Mouse (Mus musculus): Measurements from ENCODE around the gene Hdgfl3. TPM values are rescaled to one million over a fixed set of nuclear protein-coding genes. Genes with fewer than 3 reads are reported as not detected.
"Not testable (repeated sequence)": the region's sequence is repeated elsewhere in the genome, so short reads cannot be mapped to it uniquely, and the experiment has no call there.

Gene Hdgfl3
- polyA plus RNA-seq, 1 experiment, result not detected

GRCm38 (mm10) chr7:81841439-81841838, 92.8 kb downstream of the Hdgfl3 start:
- TF ChIP-seq MAX (IDR thresholded peaks at IDR 0.05) (no peak), MYOG (IDR thresholded peaks at IDR 0.05; ENCODE audit: control insufficient read depth, extremely low read depth, insufficient read length) (no peak)

GRCm38 (mm10) chr7:81840661-81841181, 93.6 kb downstream of the Hdgfl3 start:
- Histone ChIP-seq H3K4me3 (ENCODE audit: insufficient read depth, poor library complexity, severe bottlenecking) (no peak overlapping the region), H3ac (ENCODE audit: control insufficient read depth, insufficient read length, low read depth) (no peak overlapping the region), H3K79me2 (ENCODE audit: control insufficient read depth, insufficient read depth) (no peaks in the 10 kb centered on the region), H3K79me3 (ENCODE audit: low read depth) (no peaks in the 10 kb centered on the region), H3K36me3 (ENCODE audit: control insufficient read depth, insufficient read depth) (no peaks in the 10 kb centered on the region), H3K27me3 (ENCODE audit: control insufficient read depth, insufficient read depth, insufficient read length) (peaks cover 13% of the 10 kb centered on the region)
- TF ChIP-seq FOSL1 (IDR thresholded peaks at IDR 0.05; ENCODE audit: insufficient read depth, low read length, poor library complexity, severe bottlenecking) (no peak), MYOG (IDR thresholded peaks at IDR 0.05; ENCODE audit: control insufficient read depth, extremely low read depth, insufficient read length) (no peak), MYOD1 (IDR thresholded peaks at IDR 0.05; ENCODE audit: control insufficient read depth, insufficient read length, low read depth) (no peak), USF1 (IDR thresholded peaks at IDR 0.05; ENCODE audit: low read depth) (no peak), MAX (IDR thresholded peaks at IDR 0.05) (no peak)

More at GRCm38 (mm10) chr7:81841439-81841838, 92.8 kb downstream of the Hdgfl3 start:
- H3K27me3 ChIP-seq (ENCODE audit: control insufficient read depth, insufficient read depth, insufficient read length), result peaks cover 13% of the 10 kb centered on the region
- H3ac ChIP-seq (ENCODE audit: control insufficient read depth, insufficient read length, low read depth), result no peak overlapping the region
- H3K36me3 ChIP-seq (ENCODE audit: control insufficient read depth, insufficient read depth), result no peaks in the 10 kb centered on the region
- H3K79me3 ChIP-seq (ENCODE audit: low read depth), result no peaks in the 10 kb centered on the region
- H3K4me3 ChIP-seq (ENCODE audit: insufficient read depth, poor library complexity, severe bottlenecking), result no peak overlapping the region
- no peaks in the 10 kb centered on the region for H3K79me2 ChIP-seq (ENCODE audit: control insufficient read depth, insufficient read depth)

GRCm38 (mm10) chr7:81839746-81840145, 94.5 kb downstream of the Hdgfl3 start:
- peaks cover 13% of the 10 kb centered on the region for H3K27me3 ChIP-seq (ENCODE audit: control insufficient read depth, insufficient read depth, insufficient read length)
- TF ChIP-seq CTCF (IDR thresholded peaks at IDR 0.05; ENCODE audit: control insufficient read depth, insufficient read depth, insufficient read length), result no peak
- no peak for TF ChIP-seq MYOG (IDR thresholded peaks at IDR 0.05; ENCODE audit: control insufficient read depth, extremely low read depth, insufficient read length)
- no peak for TF ChIP-seq USF1 (IDR thresholded peaks at IDR 0.05; ENCODE audit: low read depth)
- TF ChIP-seq CEBPB (IDR thresholded peaks at IDR 0.05; ENCODE audit: low read depth), result no peak
- no peak for TF ChIP-seq MAX (IDR thresholded peaks at IDR 0.05)
- no peak for TF ChIP-seq MYOD1 (IDR thresholded peaks at IDR 0.05; ENCODE audit: control insufficient read depth, insufficient read length, low read depth)
- H3K79me2 ChIP-seq (ENCODE audit: control insufficient read depth, insufficient read depth), result no peaks in the 10 kb centered on the region
- no peaks in the 10 kb centered on the region for H3K79me3 ChIP-seq (ENCODE audit: low read depth)
- H3K4me3 ChIP-seq (ENCODE audit: insufficient read depth, poor library complexity, severe bottlenecking), result no peak overlapping the region
- no peaks in the 10 kb centered on the region for H3K36me3 ChIP-seq (ENCODE audit: control insufficient read depth, insufficient read depth)
- H3ac ChIP-seq (ENCODE audit: control insufficient read depth, insufficient read length, low read depth), result no peak overlapping the region

- H3ac ChIP-seq (ENCODE audit: control insufficient read depth, insufficient read length, low read depth); H3K79me2 ChIP-seq (ENCODE audit: control insufficient read depth, insufficient read depth); H3K36me3 ChIP-seq (ENCODE audit: control insufficient read depth, insufficient read depth); H3K4me3 ChIP-seq (ENCODE audit: insufficient read depth, poor library complexity, severe bottlenecking); H3K79me3 ChIP-seq (ENCODE audit: low read depth); H3K27me3 ChIP-seq (ENCODE audit: control insufficient read depth, insufficient read depth, insufficient read length): not testable (repeated sequence)
These were observed 96.5 kb downstream of the Hdgfl3 start for GRCm38 (mm10) chr7:81837771-81838170.

GRCm38 (mm10) chr7:81835430-81835829, 98.8 kb downstream of the Hdgfl3 start:
- H3K36me3 ChIP-seq (ENCODE audit: control insufficient read depth, insufficient read depth), result no peaks in the 10 kb centered on the region
- no peak overlapping the region for H3K4me3 ChIP-seq (ENCODE audit: insufficient read depth, poor library complexity, severe bottlenecking)
- H3K79me2 ChIP-seq (ENCODE audit: control insufficient read depth, insufficient read depth), result no peaks in the 10 kb centered on the region
- H3K79me3 ChIP-seq (ENCODE audit: low read depth), result no peaks in the 10 kb centered on the region
- TF ChIP-seq CTCF (IDR thresholded peaks at IDR 0.05; ENCODE audit: control insufficient read depth, insufficient read depth, insufficient read length), result no peak
- TF ChIP-seq FOSL1 (IDR thresholded peaks at IDR 0.05; ENCODE audit: insufficient read depth, low read length, poor library complexity, severe bottlenecking), result no peak
- TF ChIP-seq MAX (IDR thresholded peaks at IDR 0.05), result no peak
- no peak for TF ChIP-seq USF1 (IDR thresholded peaks at IDR 0.05; ENCODE audit: low read depth)
- TF ChIP-seq MYOD1 (IDR thresholded peaks at IDR 0.05; ENCODE audit: control insufficient read depth, insufficient read length, low read depth), result no peak
- TF ChIP-seq MYOG (IDR thresholded peaks at IDR 0.05; ENCODE audit: control insufficient read depth, extremely low read depth, insufficient read length), result no peak
- no peak for TF ChIP-seq CEBPB (IDR thresholded peaks at IDR 0.05; ENCODE audit: low read depth)
- H3K27me3 ChIP-seq (ENCODE audit: control insufficient read depth, insufficient read depth, insufficient read length), result peaks cover 5% of the 10 kb centered on the region
- H3ac ChIP-seq (ENCODE audit: control insufficient read depth, insufficient read length, low read depth), result no peak overlapping the region

- Histone ChIP-seq H3K4me3 (ENCODE audit: insufficient read depth, poor library complexity, severe bottlenecking) (no peak overlapping the region), H3K79me2 (ENCODE audit: control insufficient read depth, insufficient read depth) (no peaks in the 10 kb centered on the region), H3ac (ENCODE audit: control insufficient read depth, insufficient read length, low read depth) (no peak overlapping the region), H3K79me3 (ENCODE audit: low read depth) (no peaks in the 10 kb centered on the region), H3K36me3 (ENCODE audit: control insufficient read depth, insufficient read depth) (no peaks in the 10 kb centered on the region), H3K27me3 (ENCODE audit: control insufficient read depth, insufficient read depth, insufficient read length) (peaks cover 4% of the 10 kb centered on the region)
- no peak for TF ChIP-seq CTCF (IDR thresholded peaks at IDR 0.05; ENCODE audit: control insufficient read depth, insufficient read depth, insufficient read length)
- TF ChIP-seq CEBPB (IDR thresholded peaks at IDR 0.05; ENCODE audit: low read depth), result no peak
- TF ChIP-seq MAX (IDR thresholded peaks at IDR 0.05), result no peak
- TF ChIP-seq MYOG (IDR thresholded peaks at IDR 0.05; ENCODE audit: control insufficient read depth, extremely low read depth, insufficient read length), result no peak
- no peak for TF ChIP-seq FOSL1 (IDR thresholded peaks at IDR 0.05; ENCODE audit: insufficient read depth, low read length, poor library complexity, severe bottlenecking)
- TF ChIP-seq USF1 (IDR thresholded peaks at IDR 0.05; ENCODE audit: low read depth), result no peak
- TF ChIP-seq MYOD1 (IDR thresholded peaks at IDR 0.05; ENCODE audit: control insufficient read depth, insufficient read length, low read depth), result no peak
These were observed 99.4 kb downstream of the Hdgfl3 start for GRCm38 (mm10) chr7:81834847-81835246.

Other genes with a start within 250 kb of the Hdgfl3 start
- gene Homer2, start 226.9 kb downstream of the Hdgfl3 start, polyA plus RNA-seq (2012; fragmentation: generic; extraction: Trizol), result 0.05 TPM
- 14.8 TPM for gene Ramac, start 171.5 kb downstream of the Hdgfl3 start, polyA plus RNA-seq (2012; fragmentation: generic; extraction: Trizol)
- gene 3110040N11Rik, start 145.0 kb downstream of the Hdgfl3 start, polyA plus RNA-seq (2012; fragmentation: generic; extraction: Trizol), result 34.3 TPM
- gene Btbd1, start 105.0 kb downstream of the Hdgfl3 start, polyA plus RNA-seq (2012; fragmentation: generic; extraction: Trizol), result 35.6 TPM
- not detected for gene Gm10160, start 78.7 kb downstream of the Hdgfl3 start, polyA plus RNA-seq (2012; fragmentation: generic; extraction: Trizol)
- gene Tm6sf1, start 75.5 kb downstream of the Hdgfl3 start, polyA plus RNA-seq (2012; fragmentation: generic; extraction: Trizol), result 0.05 TPM
- gene Bnc1, start 57.8 kb upstream of the Hdgfl3 start, polyA plus RNA-seq (2012; fragmentation: generic; extraction: Trizol), result 0.06 TPM
- gene Sh3gl3, start 239.4 kb upstream of the Hdgfl3 start, polyA plus RNA-seq (2012; fragmentation: generic; extraction: Trizol), result 1.1 TPM

Data from C2C12 (cell line).